Mouse (Mus musculus) urinary bladder, postnatal 14 days (tissue): Measurements from ENCODE around the gene Ecm2.

ENCODE experiments used
- DNase-seq: peaks from one replicate; pipeline ENCODE4 v3.0.0; 2021; ENCODE audit warnings: low spot score

The Ecm2 gene

DNA sequence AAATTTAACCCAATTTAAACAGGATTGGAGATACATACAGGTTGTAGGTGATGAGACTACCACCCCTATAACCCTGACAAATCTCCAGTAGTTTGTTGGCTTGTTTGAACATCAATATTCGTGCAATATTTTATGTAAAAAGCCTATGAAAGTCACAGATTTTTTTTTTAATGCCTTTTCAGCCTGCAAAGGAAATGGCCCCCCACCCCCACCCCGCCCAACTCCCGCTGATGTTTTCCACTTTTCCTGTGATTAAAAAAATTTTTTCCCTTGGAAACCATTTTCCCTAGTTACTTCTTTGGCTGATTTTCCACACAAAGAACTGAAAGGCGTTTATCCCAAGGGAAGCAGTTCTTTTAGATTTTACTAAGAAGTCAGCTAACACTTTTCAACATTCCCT, at the start of gene Ecm2:
TSS of gene Ecm2 (plus strand) at position 301 of the 400 bp plus-strand sequence.
- DNase-seq = no peak

DNA sequence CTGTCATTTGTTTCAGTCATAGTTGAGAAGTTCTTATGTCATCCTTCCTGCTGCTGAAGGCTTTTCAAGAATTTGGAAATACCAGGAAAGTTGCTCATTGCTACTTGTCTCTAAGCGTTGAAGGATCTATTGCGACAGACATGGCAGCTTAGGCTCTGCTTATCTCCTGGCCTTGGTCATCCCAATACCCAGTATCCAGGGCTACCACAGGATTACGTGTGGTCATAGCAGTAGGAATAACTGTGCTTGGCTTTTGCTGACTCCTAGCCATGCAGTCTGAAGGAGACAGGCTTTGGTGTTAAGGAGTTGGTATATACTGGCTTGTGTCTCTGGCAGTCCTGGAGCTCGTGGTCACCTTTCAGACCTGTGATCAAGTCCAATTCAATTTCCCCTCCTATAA, 44.3 kb upstream of the Ecm2 start:
- no peak for DNase-seq

DNA sequence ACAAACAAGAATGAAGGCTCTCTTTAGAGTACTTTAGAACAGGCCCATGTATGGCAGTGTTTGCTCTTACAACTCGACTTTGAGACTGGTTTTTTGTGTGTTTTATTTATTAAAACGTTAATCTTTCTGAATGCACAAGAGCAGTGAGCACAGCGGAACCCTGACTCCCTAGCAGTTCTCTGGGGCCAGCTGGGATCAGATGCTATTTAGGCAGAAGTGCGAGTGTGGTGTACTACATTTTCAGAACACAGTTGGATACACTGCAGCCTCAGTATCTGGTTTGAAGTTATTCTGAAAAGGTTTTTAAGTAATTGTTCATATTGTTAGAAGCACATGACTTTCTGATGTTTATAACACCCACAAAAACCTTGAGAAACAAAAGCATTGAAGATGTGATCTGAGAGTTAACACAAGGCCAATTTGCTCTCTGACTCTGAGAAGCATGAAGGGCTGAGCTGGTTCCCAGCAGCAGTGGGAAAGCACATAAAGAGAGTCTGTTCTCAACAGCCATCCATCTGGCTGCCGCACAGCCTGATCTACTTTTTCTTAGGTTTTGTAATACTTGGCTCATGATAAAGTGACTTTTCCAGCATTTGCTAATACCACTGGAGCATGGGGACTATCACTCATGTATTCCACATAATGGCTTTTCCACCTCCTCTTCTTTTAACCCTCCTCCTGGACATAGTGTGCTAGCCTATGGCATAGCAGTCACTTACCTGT, 43.8 kb upstream of the Ecm2 start:
- DNase-seq = no peak

DNA sequence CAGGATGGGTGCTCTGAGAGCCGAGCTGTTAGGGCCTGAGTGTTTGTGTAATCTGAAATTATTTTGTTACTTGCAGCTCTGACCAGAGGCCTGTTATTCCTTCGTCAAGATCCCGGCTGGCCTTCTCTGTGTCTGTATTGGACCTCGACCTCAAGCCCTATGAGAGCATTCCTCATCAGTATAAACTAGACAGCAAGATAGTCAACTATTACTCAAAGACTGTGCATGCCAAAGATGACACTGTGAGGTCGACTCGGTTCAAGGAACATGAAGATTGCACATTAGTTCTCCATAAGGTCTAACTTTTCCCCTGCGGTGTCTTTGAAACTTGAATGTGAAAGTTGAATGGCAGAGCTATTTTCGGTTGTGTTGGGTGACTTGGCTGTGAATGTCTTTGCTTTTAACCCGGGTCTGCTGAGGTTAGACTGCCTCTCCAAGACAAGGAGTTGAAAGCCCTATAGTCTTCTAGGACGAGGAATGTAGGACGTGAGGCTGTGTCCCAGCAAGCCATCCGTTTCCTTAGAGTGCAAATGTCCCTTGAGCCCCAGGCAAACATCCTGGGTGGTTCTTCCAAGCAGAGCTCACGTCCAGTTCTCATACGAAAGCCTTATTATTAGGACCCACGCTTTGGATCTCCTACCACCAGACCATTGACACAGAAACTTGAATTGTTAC, 43.0 kb upstream of the Ecm2 start:
- no peak for DNase-seq

DNA sequence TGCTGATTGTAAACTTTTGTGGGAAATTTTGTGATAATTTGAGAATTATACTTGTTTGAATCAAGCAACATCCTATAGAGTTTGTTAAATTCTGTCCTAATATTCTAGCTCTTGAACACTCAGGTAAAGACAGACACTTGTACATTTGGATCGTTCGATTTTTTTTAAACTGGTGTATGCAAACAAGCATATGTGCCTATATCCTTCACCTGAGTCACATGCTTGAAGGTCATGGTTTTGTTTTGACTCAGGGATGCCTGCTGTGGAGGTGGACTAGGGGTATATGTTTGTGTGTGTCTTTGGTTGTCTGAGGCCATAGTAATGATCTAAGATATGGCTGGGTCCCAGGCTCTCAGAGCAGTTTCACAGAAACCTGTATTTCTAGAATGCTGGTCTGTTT, 41.7 kb upstream of the Ecm2 start:
- DNase-seq = no peak

DNA sequence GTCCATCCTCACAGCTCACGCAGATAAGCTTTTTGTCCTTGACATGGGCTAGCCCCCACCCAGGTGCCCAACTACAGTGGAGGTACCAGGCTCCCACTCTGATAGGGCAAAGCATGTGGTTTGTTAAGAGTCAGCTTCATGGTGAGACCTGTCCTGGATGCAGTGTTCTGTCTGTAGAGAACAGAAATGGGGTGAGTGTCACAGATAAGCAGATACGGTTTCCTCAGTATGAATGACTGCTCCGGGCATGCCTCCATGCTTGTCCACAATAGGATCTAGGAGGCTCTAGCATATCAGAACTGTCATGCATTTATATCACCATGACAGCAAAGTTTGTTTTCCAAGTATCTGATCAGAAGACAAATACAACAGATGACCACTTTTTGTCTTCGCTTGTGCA, 38.7 kb upstream of the Ecm2 start:
- no peak for DNase-seq

DNA sequence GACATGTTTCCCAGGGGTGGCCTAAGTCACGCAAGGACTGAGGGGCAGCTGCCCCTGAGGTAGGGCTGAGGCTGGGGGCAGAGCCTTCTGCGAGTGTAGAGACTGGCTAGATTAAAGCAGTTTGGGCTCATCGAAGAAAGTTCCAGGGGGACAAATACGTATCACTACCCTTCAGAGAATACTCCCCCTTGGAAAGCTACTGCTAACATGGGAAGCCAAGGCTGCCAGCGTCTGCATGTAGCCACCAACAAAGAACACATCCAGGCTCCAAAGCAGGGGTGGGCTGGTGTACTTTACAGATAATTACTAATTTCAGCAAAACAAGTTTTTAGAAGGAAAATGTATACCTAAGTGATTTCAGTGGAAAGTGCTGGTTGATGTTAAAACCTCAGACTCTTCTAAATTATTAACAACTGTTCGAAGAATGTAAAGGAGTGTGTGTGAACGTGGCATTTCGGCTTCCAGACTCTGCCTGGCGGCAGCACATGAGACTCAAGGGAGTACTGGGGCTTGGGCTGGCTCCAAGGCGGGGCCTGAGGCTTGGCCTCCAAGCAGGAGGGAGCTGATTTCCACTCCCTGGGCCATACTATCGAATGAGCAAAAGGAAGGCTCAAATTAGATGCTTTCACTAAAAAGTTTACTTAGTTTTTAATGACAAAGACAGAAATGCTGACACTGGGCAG, 38.1 kb upstream of the Ecm2 start:
- peak; percentile 72 for DNase-seq

DNA sequence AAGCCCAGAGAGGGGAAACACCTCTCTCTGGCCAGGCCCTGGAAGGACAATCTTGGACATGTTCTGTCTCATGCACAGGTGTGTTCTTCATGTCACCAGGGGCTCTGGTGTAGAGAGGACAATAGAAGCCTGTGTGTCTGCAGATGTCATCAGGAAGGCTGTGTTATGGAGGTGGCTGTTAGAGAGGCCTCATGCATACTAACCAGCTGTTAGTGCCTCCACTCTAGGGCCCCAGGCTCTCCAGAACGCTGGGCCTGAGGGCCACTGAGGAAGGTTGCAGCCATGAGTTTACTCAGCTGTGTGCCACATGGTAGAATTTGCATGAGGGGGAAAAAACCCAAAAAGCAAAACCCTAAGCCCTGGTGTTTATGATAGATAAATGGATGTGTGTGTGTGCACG, 37.0 kb upstream of the Ecm2 start:
- no peak for DNase-seq

DNA sequence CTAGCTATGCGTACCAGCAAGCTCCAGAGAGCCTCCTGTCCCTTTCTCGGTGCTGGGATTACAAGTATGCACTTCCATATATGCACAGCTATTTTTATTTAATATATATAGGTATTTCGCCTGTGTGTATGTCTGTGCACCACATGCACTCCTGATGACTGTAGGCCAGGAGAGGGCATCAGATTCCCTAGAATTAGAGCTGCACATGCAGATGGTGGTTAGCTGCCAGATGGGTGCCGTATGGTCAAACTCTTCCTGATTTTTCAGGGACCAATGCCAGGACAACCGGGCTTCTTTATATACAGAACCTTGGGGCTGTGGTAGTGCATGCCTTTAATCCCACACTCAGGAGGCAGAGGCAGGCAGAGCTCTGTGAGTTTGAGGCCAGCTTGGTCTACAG, 35.6 kb upstream of the Ecm2 start:
- DNase-seq = no peak

DNA sequence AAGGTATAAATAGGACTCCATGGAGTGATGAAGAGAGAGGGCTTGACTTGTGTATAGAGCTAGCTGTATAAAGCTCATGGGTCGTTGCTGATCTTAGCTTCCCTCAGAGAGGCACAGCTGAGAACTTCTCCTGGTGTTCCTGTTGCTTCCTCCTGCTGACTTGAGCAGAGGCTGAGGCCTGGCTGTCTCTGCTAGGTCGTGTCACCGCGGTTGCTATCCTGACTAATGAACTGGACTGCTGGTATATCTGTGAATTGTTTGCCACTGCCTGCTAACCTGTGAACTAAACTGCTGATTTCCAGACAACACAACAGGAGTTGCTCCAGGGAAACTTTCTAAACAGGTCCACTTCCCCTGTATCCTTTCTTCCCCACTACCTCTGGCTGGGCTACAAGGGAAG, 34.3 kb upstream of the Ecm2 start:
- no peak for DNase-seq

DNA sequence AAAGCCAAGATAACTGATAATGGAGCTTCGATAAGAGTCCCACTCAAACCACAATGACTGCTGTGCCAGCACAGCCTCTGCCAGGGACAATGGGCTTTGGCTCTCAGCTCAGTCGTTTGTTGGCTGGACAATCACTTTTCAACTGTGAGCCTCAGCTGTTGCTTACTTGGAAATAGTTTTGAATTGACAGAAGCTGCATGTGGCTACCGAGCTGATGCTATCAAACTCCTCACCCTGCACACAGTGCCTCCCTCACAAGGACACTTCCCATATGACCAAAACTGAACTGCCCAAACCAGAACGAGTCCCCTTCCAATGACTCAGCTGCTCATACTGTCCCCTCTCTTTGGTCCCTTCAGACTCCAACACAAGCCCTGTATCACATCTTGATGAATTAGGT, 33.8 kb upstream of the Ecm2 start:
- DNase-seq = no peak

DNA sequence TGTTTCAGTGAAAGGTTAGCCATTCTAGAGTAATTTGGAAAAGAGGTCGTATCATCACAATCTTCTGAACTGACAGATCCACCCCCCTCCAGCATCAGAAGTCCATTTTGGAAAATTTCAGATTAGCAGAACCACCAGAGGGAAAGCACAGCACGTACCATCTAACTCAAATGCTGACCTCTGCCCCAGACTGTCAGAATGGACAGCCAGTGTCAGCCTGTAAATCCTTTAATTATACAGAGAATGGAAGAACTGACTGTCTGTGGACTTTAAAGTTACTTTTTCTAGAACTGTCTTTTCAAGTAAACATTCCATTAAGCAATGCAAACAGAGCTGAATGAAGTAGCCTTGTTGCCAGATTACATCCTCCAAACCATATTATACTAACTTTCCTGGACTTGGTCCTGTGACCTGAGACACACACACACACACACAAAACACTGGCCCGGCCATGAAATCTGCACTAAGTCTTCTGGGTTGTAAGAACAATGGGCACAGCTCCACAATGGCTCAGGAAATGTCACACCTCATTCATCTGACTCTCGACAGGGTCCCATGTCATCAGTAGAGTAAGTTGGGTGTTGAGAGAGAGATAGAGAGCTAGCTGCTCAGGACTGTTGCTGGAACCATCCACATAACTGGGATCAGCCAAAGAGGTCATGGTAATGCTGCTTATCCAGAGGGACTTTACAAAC, 32.5 kb upstream of the Ecm2 start:
- DNase-seq = no peak

DNA sequence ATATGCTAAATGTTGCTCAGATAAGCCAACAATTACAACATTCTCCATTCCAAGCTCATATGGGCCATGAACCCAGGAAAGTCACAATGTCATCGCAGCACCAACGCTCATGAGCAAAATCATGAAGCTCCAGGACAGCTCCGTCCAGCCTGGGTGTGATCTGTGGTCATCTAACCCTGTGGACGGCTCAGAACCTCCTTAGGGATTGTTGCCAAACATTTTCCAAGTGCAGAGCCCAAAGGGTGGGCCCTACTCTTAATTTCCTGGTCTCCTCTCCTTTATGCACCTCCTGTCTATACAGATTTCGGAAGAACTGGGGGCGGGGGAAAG, 32.0 kb upstream of the Ecm2 start:
- no peak for DNase-seq

DNA sequence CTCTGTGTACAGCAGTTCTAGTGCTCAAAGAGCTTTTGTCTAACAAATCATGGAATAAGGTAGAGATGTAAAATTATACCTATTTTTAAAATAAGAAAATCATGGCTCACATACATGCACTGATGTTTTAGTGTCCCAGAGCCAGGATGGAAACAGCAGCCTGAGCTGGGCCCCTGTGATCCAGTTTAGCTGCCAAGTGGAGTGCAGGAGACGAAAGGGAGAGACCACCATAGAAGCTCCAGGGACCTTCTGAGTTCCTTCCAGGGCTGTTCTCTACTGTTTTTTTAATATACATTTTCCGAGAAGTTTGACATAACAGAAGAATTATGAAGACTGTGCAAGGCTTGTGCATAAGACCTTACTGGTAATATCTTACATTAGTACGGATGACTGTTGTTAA, 26.7 kb upstream of the Ecm2 start:
- no peak for DNase-seq

DNA sequence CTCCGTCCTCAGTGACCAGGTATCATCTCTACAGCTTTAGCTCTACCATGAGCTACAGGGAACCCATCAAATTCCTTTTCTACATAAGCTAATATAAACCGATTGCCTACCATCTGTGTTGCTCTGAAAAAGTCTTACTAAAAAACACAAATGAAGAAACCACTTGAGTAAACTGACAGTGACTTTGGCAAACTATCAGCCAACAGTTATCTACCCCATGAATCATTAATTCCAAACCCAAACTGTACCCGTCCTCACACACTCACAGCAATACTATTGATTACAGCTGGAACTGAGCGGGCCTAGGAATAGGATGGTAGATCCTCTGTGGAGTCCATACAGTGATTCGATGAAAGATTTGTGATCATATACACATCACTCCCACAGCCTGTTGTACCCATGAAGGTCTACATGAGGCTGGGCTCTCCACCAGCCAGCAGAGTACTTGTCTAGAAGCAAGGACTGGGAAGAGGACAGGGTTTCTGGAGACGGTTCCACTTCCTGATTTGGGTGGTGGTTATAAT, 25.7 kb upstream of the Ecm2 start:
- no peak for DNase-seq

DNA sequence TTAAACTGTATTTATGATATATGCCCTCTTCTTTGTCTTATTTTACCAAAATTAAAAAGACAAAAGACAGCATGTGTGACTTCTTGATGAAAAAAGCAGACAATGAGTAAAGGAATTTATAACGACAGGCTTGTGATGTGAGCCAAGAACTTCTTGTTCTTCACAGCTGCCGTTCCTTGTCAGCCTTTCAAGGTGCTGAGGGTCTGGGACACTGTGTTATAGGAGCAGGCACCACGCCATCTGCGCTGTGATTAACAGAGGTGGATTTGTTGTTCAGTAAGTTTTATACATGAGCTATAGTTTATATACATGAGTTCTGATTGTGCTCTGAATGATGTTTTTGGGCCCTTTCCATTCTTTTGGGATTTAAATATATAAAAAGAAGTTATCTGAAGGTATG, 25.2 kb upstream of the Ecm2 start:
- peak; percentile 53 for DNase-seq

DNA sequence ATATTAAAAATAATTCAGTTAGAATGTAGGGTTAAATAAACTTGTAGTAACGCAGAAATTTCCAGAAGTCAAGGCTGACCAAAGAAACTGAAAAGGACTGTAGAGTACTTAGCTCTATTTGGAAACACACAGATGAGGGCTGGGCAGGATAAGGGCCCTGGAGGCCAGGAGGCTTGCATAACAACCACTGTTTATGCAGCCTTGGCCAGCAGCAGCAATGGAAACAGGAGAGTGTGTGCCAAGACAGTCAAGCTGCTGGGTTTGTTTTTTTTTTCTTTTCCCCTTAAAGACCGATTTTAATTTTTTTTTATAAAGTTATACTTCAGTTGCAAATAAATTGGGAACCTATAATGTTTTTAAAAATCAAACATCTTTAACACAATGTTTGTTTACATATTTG, 24.6 kb upstream of the Ecm2 start:
- DNase-seq = peak; percentile 79

DNA sequence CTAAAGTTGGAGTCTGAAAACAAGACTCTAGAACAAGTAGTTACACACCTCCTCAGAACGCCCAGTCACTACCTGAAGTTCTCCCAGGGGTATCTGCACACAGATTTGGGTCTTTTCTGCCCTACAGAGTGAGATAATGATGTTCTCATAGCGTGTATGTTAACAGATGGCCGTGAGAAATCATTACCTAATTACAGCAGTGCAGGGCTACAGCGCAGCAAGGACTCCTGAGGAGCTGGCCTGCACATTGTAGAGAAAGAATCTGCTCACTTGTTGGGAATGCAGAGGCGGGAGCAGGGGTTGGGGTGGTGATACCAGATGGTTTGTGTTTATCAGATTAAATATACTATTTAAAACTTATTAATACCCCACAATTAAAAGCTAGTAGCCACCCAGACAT, 24.1 kb upstream of the Ecm2 start:
- DNase-seq = no peak

DNA sequence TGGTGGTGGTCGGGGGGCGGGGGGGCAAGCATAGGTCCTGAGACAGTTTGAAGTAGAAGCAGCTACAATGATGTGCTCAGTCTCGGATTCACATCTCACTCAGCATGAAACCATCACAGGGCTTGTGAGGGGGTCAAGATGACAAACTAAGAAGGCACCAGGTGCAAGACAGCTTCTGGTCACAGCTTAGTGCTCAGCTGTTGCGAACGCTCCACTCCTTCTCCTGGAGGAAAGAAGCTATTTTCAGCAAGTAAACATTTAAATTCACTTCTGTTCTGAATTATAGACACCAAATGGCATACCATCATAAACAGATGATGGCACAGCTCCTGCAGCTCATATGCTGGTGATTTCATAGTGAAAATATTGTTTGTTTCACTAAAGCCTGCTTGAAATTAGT, 19.2 kb upstream of the Ecm2 start:
- DNase-seq = no peak

DNA sequence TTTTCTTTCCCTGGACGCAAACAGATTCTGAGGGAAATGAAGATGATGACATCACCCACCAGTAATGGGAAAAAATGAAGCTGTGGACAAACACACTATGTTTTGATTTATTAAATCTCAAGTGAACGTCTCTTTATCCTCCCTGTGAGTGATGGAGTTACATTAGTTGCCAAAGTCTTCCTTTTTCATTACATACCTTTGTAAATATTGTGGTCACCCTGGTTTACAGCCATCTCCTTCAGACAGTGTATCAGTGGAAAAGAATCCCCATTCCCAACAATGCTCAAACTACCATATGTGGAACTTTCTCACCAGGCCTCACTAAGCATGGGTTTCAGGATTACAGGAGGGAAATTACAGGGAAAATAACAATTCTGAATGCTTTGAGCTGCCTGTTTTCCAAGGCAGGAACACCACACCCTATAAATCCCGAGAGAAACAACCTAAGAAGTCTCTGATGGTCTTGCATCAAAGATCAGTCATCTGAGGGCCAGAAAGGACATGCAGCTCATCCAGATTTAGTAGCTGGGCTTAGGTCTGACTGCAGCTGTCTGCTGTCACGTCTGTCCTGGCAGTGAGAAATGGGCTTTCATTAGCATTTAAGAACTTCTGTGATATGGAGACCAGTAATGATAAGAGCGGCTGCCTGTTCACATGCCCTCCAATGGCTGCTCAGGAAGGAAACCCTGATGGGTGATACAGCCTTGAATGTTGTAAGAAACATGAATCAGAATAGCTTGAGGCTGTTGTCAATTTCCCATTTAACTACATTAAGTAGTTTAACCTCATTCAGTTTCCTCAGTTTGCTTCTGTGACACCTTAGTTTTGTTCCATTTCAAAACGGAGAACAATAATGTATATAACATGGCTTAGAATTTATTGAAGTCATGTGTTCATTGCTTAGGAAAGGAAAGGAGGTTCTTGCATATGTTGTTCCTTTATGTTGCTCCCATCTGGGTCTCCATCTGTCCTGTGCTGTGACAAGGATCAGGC, 11.9 kb upstream of the Ecm2 start, which contains the start of gene Tes3-ps:
TSS of gene Tes3-ps (plus strand) at position 943 of the 993 bp plus-strand sequence.
- no peak for DNase-seq

DNA sequence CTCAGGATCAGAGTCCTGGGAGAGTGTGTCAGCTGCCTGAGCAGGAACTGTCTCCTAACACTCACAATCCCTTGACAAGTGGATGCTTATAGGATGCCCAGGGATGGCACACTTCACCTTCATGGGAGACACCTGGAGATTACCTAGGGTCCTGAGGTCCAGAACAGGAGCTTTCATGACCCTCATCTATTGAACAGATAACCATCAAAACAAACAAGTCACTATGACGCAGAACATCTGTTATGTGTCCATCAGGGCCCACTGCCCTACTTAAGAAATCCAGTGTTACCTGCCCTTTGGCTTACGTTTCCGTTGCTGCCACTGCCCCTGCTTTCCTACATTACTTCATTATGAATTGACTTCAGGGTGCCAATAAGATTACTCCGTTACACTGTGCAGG, 1.2 kb downstream of the Ecm2 start:
- no peak for DNase-seq
